Mouse (Mus musculus) brain, embryonic 14.5 days (tissue): ENCODE results near the gene Dock8. TPM values are rescaled to one million over a fixed set of nuclear protein-coding genes. Genes with fewer than 3 reads are reported as not detected.

Source experiments
- DNase-seq: peaks from one replicate; pipeline ENCODE4 v3.0.0-alpha.2; 2011; ENCODE audit warnings: low read depth
- CTCF ChIP-seq: fragments of 200-500 bp; IDR thresholded peaks from 2 replicates; pipeline ENCODE4 v1.5.1; 2012; ENCODE audit warnings: inconsistent platforms, mild to moderate bottlenecking, moderate library complexity, borderline replicate concordance; ENCODE audit not compliant: insufficient read depth, insufficient read length; ENCODE audit errors: extremely low read depth
- POLR2A ChIP-seq: fragments of 200-500 bp; IDR thresholded peaks from 2 replicates; pipeline ENCODE4 v1.6.1; 2012; ENCODE audit warnings: mild to moderate bottlenecking, inconsistent platforms, borderline replicate concordance; ENCODE audit not compliant: poor library complexity, insufficient read depth, insufficient read length, severe bottlenecking; ENCODE audit errors: extremely low read depth
- polyA plus RNA-seq: library from polyadenylated mRNA; depleted of rRNA; stranded (reverse); fragments of >200 nt; gene quantifications from 2 replicates; pipeline ENCODE4 v1.2.3, GENCODE M21; 2012

Gene Dock8
- polyA plus RNA-seq, 1 experiment = 1.2 TPM

DNA sequence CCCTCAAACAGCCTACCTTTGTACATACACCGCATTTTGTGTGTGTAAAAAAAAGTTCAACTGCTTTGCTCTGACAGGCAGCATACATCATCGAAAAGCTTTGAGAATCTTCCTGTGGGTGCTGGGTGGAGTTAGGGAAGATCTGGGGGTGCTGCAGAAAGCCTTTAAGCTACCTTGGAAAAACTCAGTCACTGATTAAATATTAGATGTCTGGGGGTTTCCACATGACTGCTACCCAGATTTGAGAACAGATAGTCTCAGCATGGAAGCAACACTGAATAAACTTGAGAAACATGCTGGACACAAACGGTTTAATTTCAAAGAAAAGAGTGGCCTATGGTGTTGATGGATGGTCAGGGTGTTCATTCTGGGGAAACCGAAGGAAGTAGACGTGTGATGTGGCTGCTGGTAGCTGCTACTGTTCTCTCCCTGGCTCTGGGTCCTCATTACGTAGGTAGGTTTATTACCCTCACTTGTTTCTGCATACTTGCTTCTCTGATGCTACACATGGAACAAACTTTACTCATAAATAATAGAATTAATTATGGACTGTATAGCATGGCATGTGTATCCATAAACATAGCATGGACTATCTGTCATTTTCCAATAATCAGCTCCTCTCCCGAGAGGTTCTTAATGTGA is 15.4 kb upstream of the Dock8 start:
- DNase-seq = no peak
- TF ChIP-seq CTCF (no peak), POLR2A (no peak)

DNA sequence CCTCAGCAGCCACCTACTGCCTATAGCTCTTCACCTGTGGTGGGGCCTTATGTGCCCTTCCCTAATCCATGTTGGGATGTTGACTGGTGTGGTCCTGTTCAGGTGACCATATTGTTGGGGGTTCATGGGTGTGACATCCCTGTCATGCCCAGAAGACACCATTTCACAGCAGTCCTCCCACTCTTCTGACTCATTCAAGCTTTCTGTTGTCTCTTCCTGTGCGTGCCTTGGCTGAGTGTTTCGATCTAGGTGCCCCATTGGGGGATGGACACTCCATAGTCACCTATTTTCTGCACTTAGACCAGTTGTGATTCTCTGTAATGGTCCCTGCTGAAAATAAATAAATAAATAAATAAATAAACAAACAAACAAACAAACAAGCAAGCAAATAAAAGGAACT is 14.3 kb upstream of the Dock8 start:
- no peak for TF ChIP-seq POLR2A
- DNase-seq = no peak

DNA sequence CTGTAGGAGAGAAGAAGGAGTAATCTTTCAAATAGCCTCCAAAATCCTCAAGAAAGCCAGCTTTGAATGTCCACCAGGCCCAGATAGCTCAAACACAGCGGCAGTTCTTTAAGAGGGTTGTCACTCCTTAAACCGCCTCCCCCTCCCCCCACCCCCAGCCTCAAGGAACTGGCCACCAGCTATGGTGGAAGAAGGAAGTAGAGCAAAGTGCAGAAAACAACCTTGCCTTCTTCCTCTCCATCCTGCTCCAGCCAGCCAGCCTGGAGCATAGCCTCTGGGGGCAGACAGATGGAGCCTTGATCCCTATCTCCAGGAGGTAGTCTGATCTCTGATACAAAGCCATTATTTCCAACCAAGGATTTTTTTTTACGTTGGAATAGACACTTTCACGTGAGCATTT is 12.0 kb upstream of the Dock8 start:
- TF ChIP-seq POLR2A = no peak
- TF ChIP-seq CTCF = no peak
- DNase-seq = no peak

DNA sequence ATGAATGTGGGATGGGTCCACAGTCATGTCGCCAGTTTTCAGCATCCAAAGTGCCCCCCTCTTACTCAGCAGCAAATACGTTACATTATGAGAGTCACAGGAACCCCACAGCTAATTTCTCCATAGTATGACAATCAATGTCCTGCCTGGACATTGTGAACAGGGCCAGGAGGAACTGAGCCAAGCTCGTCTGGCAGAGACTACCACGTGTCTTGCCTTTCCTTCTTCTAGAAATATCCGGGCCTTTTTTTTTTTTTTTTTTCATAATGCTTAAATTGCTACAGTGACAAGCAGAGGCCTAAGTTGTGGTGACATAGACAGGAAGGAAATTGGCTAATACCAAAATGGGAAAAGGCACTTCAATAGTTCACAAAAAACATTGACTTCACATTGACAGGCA is 10.5 kb upstream of the Dock8 start:
- no peak for DNase-seq
- TF ChIP-seq CTCF (no peak), POLR2A (no peak)

DNA sequence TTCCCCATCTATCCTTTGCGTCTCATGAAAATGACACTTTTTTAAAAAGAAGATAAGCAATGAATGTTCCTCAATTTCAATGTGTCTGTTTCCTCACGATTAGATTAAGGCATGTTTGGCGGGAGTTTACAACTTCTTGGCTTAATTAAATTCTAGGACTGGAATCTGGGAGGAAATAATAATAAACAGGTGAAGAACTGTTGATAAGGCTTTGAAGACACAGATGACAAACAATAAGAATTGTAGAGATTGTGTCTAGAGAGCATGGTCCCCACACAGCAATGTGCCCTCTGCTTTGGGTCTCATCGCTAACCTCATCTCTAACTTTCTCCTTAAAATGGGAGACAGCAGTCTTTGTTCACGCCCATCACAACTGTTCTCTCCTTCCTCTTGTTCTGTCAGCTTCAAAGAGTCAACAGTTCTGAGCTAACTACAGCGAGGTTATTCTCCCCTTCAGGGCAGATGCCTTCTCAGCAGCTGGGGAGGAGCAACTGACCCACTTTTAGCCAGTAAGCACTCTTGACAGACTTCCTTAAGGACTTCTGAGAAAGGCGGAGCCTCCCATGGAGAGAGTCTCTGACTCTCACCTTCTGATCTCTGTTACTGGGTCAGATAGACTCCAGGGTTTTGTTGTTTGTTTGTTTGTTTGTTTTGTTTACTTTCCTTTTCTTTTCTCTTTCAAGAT is 9.1 kb upstream of the Dock8 start:
- TF ChIP-seq CTCF (no peak), POLR2A (no peak)
- no peak for DNase-seq

DNA sequence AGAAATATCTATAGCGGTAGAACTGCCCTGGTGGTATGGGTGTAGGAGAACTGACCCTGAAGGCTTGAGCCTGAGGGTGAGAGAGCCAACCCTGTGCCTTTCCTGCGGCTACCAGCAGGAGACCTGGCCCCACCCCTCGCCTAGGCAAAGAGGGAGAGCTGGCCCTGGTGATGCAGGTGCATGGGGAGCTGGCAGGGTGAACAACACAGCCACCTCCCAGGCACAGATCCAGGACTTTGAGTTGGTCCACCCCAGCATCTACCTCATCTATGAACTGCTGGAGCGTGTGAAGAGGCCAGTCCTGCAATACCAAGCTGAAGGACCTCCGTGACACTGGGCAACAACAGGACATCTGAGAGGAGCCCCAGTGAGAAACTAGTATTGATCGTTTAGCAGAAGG is 5.8 kb upstream of the Dock8 start:
- DNase-seq = no peak
- no peak for TF ChIP-seq POLR2A
- TF ChIP-seq CTCF = no peak

DNA sequence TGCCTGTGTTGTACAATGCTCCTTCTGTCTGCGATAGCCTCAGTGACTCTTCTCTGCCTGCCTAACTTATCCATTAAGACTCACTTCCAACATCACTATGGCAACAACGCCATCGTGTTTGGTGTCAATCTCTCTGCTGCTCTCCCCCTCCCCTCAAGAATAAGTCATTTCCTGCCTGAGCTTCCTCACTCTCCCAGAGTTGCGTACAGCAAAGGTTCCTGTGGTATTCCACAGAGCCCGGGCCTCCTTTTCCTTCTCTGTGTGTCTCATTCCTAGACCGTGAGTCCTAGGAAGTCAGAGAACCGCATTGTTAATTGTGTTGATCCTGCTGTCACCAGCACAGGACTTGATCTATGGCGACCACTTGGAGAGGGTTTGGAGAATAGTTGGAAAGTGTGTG is 4.4 kb upstream of the Dock8 start:
- TF ChIP-seq CTCF (no peak), POLR2A (no peak)
- DNase-seq = peak; percentile 31

DNA sequence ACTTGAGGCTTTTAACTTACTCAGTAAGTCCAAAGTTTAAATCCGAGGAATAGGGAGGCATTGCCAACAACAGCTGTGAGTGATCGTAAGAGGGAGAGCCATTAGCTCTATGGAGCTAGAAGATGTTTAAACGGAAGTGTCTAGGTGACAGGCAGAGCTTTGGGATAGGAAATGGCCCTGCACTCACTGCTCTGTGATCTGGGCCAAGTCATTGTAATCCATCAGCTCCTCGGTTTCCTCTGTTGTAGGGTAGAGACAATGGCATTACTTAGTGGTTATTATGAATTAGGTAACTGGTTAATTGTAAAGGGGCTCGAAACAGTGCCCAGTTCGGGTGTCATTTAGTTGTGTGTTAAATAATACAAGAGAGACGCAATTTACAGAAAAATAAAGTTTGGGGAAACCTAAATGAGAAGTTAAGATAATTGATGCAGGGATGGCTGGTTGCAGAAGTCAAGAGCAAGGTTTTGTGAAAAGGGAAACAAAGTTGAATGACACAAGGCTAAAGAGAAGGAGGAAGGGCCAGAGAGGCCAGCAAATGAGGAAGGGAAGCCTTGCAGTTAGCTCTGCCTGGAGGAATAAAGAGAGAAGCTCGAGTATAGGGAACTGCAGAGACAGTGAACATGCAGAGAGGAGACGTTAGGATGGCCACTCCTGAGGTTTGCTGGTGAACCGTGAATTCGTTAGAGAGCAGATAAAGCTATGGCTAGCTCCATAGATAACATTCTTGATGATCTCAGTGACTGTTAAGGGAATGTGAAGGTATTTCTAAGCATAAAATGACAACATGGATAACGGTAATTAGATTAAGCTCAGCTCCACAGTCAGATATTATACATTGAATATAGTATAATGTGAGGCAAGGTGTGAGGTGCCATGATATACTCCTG is 2.3 kb upstream of the Dock8 start:
- no peak for DNase-seq
- TF ChIP-seq POLR2A (no peak), CTCF (no peak)

DNA sequence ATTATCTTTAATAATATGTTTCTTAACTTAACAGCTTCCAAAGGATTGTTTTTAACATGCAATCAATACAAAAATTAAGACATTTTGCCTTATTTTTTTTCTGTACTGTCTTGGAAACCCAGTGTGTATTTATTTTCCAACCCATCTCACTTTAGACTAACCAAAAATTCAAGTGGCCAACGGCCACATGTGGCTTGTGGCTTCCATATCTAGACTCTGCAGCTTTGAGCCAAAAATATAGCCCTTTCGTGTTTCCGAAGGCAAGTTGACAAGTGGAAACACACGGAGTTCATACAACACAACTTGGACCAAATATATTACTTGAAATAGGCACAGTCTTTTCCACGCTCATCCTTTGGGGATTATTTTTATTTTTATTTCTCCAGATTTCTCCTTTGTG is 773 bp upstream of the Dock8 start:
- DNase-seq = no peak
- TF ChIP-seq POLR2A (no peak), CTCF (no peak)

DNA sequence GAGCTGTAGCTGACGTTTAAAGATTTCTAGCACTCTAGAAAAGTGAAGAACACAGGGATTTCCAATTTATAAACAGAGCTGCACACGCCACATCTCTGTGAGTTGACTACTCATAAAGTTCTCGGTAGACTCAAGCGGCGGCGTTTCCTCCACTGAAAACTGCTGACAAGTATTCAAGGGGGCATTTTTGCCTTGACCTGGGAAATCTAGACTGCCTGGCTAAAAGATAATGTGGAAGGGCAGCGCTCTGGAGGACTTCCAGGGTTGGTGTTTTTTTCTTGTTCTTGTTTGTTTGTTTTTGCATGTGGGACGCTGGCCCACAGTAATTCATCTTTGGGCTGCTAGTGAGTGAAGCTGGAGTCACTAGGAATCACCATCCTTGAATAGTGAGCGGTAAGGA is 819 bp downstream of the Dock8 start:
- no peak for DNase-seq
- no peak for TF ChIP-seq POLR2A
- TF ChIP-seq CTCF = no peak

DNA sequence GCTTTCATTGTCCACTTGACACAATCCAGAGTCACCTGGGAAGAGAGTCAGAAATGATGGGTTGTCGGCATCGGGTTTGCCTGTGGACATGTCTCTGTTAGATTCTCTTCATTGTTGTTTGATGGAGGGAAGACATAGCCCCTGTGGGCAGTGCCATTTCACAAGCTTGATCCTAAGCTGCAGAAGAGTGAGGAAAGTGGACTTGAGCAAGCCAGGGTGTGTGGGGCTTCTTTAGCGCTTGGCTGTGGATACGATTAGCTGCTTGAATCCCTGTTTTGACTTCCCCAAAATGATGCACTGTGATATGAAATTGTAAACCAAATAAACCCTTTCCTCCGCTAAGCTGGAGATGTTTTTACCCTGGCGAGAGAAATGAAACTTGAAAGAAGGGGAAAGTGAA is 2.7 kb downstream of the Dock8 start:
- TF ChIP-seq CTCF (no peak), POLR2A (no peak)
- no peak for DNase-seq
